Mouse (Mus musculus): ENCODE data around the gene Fbxw7. TPM values are rescaled to one million over a fixed set of nuclear protein-coding genes. Genes with fewer than 3 reads are reported as not detected.

Gene Fbxw7
- polyA plus RNA-seq, 1 experiment = 11.7 TPM

DNA sequence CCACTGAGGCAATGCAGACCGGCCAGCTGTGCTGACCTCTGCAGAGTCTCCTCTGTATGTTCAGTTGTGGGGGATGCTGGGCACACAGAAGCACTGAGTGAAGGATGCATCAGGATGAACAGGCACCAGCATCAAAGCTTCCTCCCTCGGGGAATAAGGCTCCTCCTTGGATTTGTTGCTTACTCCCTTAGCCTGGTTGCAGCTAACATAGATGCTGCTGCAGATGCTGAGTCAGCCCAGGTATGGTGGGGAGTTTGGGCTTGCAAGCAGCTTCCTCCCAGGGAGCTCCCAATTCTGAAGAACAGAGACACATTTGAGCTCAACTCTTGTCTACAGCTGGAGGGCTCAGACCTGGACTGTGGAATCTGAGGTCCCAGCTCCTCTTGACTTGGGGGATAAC lies 209.2 kb downstream of the Fbxw7 start:
- no peak for TF ChIP-seq CTCF (IDR thresholded peaks at IDR 0.05; ENCODE audit: control insufficient read depth, insufficient read depth, insufficient replicate concordance, low read depth, low read length)
- Histone ChIP-seq H3K27ac (ENCODE audit: control insufficient read depth, insufficient read depth, low read depth, low read length) (no peak overlapping the region), H3K4me3 (ENCODE audit: control insufficient read depth, low read depth, low read length) (no peak overlapping the region), H3K27me3 (ENCODE audit: control insufficient read depth, insufficient read depth, low read length) (no peaks in the 10 kb centered on the region), H3K36me3 (ENCODE audit: control insufficient read depth, insufficient read depth, low read length) (no peaks in the 10 kb centered on the region), H3K4me1 (ENCODE audit: control insufficient read depth, insufficient read depth, low read length) (no peaks in the 10 kb centered on the region)

DNA sequence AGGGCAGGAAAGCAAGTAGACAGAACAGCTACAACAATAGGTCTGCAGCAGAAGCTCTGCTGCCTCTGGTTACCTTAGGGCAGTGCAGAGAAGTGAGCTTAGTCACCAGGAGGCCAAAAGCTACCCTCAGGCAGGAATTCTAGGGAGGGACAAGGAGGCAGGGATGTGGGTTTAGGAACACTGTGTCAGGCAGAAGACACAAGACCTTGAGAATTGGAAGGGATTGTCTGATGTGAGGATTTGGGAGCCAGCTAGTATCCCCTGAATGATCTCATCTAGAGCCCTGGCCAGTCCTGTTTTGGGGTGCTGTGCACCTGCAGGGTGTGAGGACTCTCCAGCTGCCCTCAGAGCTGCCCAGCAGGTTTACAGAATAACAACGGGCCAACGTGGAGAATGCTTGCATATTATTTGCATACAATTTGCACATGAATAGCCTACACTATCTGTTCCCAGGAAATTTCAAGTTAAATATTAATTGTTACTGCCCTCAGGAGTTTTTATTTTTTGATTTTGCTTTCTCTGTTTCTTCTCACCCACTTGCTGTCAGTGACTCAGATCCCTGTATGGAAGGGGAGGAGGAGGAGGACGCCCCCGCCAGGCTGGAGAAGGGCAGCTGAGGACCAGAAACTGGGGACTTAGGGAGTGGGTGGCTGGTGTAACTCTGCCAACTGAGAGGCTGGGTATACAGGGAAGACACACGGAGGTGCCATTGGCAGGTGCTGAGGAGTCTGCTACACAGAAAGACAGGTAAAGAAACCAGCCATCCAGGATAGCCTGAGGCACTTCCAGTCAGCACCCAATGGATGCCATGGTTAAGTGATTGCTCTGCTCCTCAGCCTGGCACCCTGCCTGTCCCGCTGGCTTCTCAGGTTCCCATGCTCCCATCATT lies 210.0 kb downstream of the Fbxw7 start:
- no peaks in the 10 kb centered on the region for H3K27me3 ChIP-seq (ENCODE audit: control insufficient read depth, insufficient read depth, low read length)
- H3K27ac ChIP-seq (ENCODE audit: control insufficient read depth, insufficient read depth, low read depth, low read length) = no peak overlapping the region
- no peak for TF ChIP-seq CTCF (IDR thresholded peaks at IDR 0.05; ENCODE audit: control insufficient read depth, insufficient read depth, insufficient replicate concordance, low read depth, low read length)
- no peak for TF ChIP-seq POLR2A (IDR thresholded peaks at IDR 0.05; ENCODE audit: control insufficient read depth, low read depth, low read length)

More for the DNA sequence above, 210.0 kb downstream of the Fbxw7 start:
- no peaks in the 10 kb centered on the region for H3K36me3 ChIP-seq (ENCODE audit: control insufficient read depth, insufficient read depth, low read length)
- H3K4me1 ChIP-seq (ENCODE audit: control insufficient read depth, insufficient read depth, low read length) = no peaks in the 10 kb centered on the region
- no peak overlapping the region for H3K4me3 ChIP-seq (ENCODE audit: control insufficient read depth, low read depth, low read length)

Other genes with a start within 250 kb of the Fbxw7 start
- gene Arfip1, start 232.6 kb upstream of the Fbxw7 start, polyA plus RNA-seq (2012; rRNA removed) = 2.6 and 2.9 TPM in 2 replicates
- gene Tigd4, start 221.7 kb upstream of the Fbxw7 start, polyA plus RNA-seq (2012; rRNA removed) = 0.02 and 0.04 TPM in 2 replicates
- gene Tmem154, start 149.1 kb upstream of the Fbxw7 start, polyA plus RNA-seq (2012; rRNA removed) = 0.02 and 0.05 TPM in 2 replicates

All from testis, adult 2 months (tissue).